Mouse (Mus musculus) spleen, embryonic (tissue): ENCODE results near the gene Ms4a4c.
"Not testable (repeated sequence)": the region's sequence is repeated elsewhere in the genome, so short reads cannot be mapped to it uniquely, and the experiment has no call there.

Experiments used
- CTCF ChIA-PET: fragments of 350-600 bp; sonication (Branson Sonifier 250); formaldehyde crosslinking; loops from one replicate; lab custom pipeline; 2022; lab: Charles Lee

The Ms4a4c gene

GRCm38 (mm10) chr19:11404527-11404926 is at the start of gene Ms4a4c:
Ms4a4c (plus strand) TSS chr19:11404770.
- CTCF ChIA-PET, result interaction anchor here (0.5 to 0.6 kb wide), 2 partner anchors 43 to 206 kb away, joined by 3 read pairs; no protein-coding TSS in a partner anchor

- CTCF ChIA-PET, result no interaction called here
Measured at GRCm38 (mm10) chr19:11355730-11356129, 48.8 kb upstream of the Ms4a4c start.

- CTCF ChIA-PET, result interaction anchor here (0.6 to 1.0 kb wide), 2 partner anchors 128 to 243 kb away, joined by 3 read pairs; no protein-coding TSS in a partner anchor
Measured at GRCm38 (mm10) chr19:11360106-11360505, 44.5 kb upstream of the Ms4a4c start.

GRCm38 (mm10) chr19:11362002-11362401 is 42.6 kb upstream of the Ms4a4c start:
- CTCF ChIA-PET, result interaction anchor here (0.7 to 1.0 kb wide), 3 partner anchors 30 to 125 kb away, joined by 3 to 4 read pairs (median 3); no protein-coding TSS in a partner anchor

GRCm38 (mm10) chr19:11368310-11368709 is 36.3 kb upstream of the Ms4a4c start:
- CTCF ChIA-PET, result no interaction called here

GRCm38 (mm10) chr19:11371181-11371580 is 33.4 kb upstream of the Ms4a4c start:
- CTCF ChIA-PET, result interaction anchor here (0.6 to 1.1 kb wide), 4 partner anchors 22 to 240 kb away, joined by 3 to 4 read pairs (median 3); no protein-coding TSS in a partner anchor

- CTCF ChIA-PET, result interaction anchor here (1.4 kb wide), 1 partner anchor 9 kb away, joined by 4 read pairs; no protein-coding TSS in a partner anchor
Measured at GRCm38 (mm10) chr19:11375273-11375672, 29.3 kb upstream of the Ms4a4c start, which contains the start of gene Ms4a4a. Ms4a4a (plus strand) TSS chr19:11375523.

GRCm38 (mm10) chr19:11376399-11376798 is 28.2 kb upstream of the Ms4a4c start:
- CTCF ChIA-PET, result no interaction called here

DNA sequence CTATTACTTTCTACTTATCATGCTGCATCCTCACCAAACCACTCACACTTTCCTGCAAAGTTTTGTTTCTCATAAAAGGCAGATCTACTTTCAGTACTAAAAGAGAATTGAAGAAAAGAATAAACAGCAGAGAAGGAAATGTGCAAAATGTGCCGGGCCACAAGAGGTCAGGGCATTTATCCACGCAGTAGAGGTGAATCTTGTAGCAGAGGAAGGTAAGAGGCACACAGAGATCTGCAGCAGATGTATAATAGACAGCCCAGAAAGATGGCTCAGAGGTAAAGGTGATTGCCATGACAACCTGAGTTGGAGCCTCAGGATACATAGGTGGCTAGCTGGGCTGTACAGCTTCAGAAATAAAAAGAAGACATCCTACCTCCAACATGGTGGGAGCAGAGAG is 17.5 kb upstream of the Ms4a4c start:
- CTCF ChIA-PET, result interaction anchor here (1.3 kb wide), 1 partner anchor 20 kb away, joined by 4 read pairs; no protein-coding TSS in a partner anchor

DNA sequence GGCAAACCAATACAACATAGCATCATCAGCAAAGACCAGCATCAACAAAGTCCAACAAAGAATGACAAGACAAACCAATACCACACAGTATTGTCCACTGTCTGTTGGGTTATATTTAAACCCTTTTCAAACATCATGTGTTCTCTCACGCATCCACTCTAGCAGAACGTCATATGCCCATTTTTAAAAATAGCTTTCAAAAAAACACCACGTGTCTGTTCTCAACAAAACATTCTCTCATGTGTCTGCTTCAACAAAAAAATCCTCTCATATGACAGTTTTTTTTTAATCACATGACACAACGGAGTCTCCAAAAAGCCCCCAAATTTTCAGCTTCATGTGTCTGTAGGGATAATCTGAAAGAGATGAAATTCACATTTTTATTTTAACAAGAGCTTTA is 16.9 kb upstream of the Ms4a4c start:
- CTCF ChIA-PET, result interaction anchor here (0.6 to 1.3 kb wide), 3 partner anchors 9 to 113 kb away, joined by 3 to 4 read pairs (median 3); no protein-coding TSS in a partner anchor

GRCm38 (mm10) chr19:11388949-11389348 is 15.6 kb upstream of the Ms4a4c start:
- CTCF ChIA-PET, result no interaction called here

GRCm38 (mm10) chr19:11395769-11396168 is 8.8 kb upstream of the Ms4a4c start:
- CTCF ChIA-PET, result no interaction called here

GRCm38 (mm10) chr19:11407428-11407827 is 2.9 kb downstream of the Ms4a4c start:
- CTCF ChIA-PET, result interaction anchor here (0.9 kb wide), 1 partner anchor 25 kb away, joined by 3 read pairs; no protein-coding TSS in a partner anchor

- CTCF ChIA-PET, result interaction anchor here (0.9 kb wide), 1 partner anchor 26 kb away, joined by 3 read pairs; no protein-coding TSS in a partner anchor
Measured at GRCm38 (mm10) chr19:11408591-11408990, 4.0 kb downstream of the Ms4a4c start.

GRCm38 (mm10) chr19:11411640-11412039 is 7.1 kb downstream of the Ms4a4c start:
- CTCF ChIA-PET, result no interaction called here

GRCm38 (mm10) chr19:11414084-11414483 is 9.5 kb downstream of the Ms4a4c start:
- CTCF ChIA-PET, result interaction anchor here (0.6 kb wide), 1 partner anchor 30 kb away, joined by 3 read pairs; no protein-coding TSS in a partner anchor

- CTCF ChIA-PET, result no interaction called here
Measured at GRCm38 (mm10) chr19:11415581-11415980, 11.0 kb downstream of the Ms4a4c start.

GRCm38 (mm10) chr19:11418865-11419264 is 14.3 kb downstream of the Ms4a4c start:
- CTCF ChIA-PET, result not testable (repeated sequence)

DNA sequence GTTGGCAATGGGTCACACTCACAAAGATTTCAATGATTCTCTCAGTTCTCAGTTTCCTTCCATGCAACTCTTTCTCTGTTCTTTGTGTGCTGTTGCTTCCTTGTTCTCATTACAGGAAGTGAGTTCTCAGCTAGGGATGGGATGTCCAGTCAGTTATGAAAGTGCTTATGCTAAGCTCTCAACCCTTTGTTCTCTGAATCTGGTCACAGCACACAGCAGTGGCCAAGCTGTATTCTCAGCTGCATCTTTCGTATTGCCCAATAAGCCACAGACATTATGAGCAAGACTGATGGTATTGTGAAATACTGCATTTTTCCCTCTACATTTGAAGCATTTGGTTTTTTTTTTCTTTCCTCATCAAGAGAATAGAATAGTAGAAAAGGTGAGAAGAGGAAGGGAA is 26.6 kb downstream of the Ms4a4c start:
- CTCF ChIA-PET, result not testable (repeated sequence)

- CTCF ChIA-PET, result no interaction called here
Measured at GRCm38 (mm10) chr19:11435058-11435834, 30.7 kb downstream of the Ms4a4c start.

GRCm38 (mm10) chr19:11443338-11443737 is 38.8 kb downstream of the Ms4a4c start, which contains the start of gene Ms4a4b:
Ms4a4b (plus strand) TSS chr19:11443553.
- CTCF ChIA-PET, result interaction anchor here (0.6 kb wide), 1 partner anchor 158 kb away, joined by 3 read pairs; no protein-coding TSS in a partner anchor

GRCm38 (mm10) chr19:11443964-11444363 is 39.4 kb downstream of the Ms4a4c start:
- CTCF ChIA-PET, result interaction anchor here (0.5 kb wide), 1 partner anchor 648 kb away, joined by 4 read pairs; no protein-coding TSS in a partner anchor
